Mouse (Mus musculus) MEL-GATA-1-ER (cell line): ENCODE measurements around the gene Fam189a1.
A peak's percentile ranks its signal among the peaks of the same experiment; 100 is the strongest.

Experiments
- DNase-seq: peaks from one replicate; pipeline ENCODE4 v3.0.0-alpha.2; 2012; ENCODE audit warnings: low read depth; ENCODE audit errors: extremely low read depth

Fam189a1 gene

DNA sequence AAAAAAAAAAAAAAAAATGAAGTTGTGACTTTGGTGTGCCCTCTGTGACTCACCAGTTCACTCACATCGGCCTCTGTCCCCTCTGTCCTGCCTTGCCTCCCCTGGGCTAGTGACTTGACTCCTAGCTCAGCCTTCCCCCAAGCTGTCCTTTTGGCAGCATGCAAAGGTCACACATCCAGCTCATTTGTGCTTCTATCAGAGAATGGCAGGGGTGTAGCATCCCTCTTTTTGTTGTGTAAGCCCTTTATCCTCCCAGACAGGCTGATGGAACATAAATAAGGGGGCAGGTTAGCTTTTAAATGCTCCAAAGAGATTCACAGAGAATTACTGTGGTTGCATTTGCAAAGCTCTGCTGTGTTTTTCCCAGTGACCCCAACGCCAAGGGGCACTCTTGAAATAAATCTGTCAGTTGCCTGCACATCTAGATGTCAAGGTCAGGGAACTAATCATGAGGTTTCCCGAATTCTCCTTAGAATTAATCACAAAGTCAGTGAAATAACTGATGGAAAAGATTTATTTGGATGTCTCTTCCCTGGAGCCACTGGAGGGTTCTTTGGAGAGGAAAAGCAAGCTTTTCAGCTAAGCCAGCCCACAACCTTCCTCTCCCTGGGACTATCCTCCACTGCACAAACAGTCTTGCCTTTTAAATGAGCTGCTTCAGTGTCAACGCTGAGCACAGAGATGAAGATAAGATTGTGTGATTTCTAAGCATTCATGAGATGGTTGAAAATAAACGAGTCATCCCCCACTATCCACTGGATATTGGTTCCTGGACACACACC lies 326.0 kb downstream of the Fam189a1 start:
- no peak for DNase-seq

DNA sequence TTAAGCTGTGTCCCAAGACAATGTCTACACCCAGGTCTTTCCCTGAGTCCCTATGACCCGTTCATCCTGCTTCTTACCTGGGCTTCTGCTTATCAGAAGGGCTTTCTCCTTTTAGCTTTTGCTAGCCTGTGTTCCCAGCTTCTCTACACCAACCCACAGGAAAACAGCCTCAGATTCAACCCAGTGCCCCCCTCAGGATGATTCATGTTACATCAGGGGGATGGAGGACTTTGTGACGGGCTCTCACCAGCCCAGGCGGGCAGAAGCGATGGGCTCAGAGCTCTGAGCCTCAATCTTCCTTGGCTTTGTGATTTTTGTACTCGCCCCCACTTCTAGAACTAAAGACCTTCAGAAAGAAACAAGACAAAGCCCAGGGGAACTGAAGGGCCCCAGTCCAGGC lies 335.3 kb downstream of the Fam189a1 start:
- no peak for DNase-seq

DNA sequence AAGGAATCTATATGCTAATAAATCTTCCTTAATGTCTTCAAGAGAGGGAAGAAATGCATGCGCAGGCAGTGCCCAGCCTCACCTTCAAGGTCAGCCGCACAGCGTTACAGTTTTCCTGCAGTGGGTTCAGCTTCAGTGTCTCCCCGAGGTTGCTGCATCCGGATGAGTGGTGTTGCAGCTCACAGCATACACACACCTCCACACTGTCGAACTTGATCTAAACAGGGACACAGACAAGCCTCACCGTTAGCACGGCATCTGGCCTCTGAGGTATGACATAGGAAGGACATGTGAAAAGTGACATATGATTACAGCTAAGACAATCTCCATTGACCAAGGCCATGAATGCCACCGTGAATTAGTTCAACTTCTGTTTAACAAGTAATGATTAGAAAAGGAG lies 336.7 kb downstream of the Fam189a1 start:
- DNase-seq, result no peak

DNA sequence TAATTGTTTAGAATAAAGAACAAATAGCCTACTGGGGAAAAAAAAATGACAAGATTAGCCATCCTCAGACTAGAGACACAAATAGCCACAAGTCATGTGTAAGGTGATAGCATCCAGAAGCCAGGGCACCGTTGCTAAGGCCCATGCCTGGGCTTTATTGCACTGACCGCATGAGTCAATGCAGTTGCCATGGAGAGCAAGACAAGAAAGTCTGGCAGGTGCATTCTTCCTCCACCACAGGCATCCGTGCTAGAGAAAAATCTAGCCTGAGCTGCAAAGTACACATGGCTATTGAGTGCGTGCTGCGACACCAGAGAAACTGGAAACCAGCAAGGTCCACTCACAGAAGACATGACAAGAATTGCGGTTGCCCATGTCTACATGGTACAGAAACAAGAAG lies 347.5 kb downstream of the Fam189a1 start:
- DNase-seq, result no peak

DNA sequence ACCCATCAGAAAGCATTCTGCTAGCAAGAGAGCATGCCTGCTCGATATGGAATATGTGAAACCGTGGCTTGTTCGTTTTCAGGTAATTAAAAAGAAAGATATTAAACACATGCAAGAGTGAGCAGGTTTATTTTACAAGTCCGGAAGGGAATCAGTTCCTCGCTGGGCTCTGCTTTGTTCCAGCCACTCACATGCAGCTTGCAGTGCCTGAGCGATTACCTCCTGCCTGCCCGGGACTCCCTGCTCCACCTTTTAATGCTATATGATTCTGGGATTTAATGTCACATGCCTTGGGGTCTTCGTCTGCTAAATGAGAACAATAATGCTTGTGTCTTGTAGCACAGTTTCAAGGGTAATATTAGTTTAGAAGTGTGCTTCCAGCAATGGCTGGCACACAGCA lies 351.3 kb downstream of the Fam189a1 start:
- no peak for DNase-seq

DNA sequence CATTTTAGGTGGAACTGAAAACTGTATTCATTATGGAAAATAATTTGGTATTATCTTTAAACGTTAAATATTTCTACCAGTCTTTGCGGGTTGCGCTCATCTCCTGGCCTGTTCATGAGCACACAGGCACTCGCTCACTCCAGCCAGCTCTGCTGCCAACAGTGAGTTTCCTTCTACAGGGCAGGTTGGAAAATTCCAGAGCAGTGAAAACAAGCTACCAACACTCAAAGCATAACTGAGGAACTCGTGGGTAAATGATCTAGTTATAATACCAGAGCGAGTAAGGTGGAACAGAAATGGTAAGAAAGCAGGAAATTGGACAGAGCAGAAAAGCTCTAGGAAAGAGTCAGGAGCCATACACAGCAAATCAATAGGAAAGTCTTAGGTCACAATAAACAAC lies 360.8 kb downstream of the Fam189a1 start:
- no peak for DNase-seq

DNA sequence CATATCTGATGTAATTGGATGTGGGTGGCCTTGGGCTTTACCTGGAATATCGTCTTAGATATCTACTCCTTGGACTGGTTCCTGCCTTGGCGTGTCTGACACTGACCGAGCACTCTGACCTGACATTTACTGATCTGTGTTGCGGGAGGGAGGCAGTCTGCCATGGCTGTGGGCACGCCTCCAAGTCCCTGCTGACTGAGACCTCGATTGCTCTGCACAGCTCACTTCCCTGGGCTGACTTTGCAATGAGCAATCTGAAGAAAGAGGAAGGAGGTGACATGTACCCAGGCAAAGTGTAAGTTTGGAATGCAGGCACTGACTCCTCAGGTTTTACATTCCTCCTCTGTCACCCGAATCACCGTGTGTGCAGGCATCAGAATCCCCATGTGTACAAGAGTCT lies 364.3 kb downstream of the Fam189a1 start:
- peak; percentile 6 for DNase-seq

DNA sequence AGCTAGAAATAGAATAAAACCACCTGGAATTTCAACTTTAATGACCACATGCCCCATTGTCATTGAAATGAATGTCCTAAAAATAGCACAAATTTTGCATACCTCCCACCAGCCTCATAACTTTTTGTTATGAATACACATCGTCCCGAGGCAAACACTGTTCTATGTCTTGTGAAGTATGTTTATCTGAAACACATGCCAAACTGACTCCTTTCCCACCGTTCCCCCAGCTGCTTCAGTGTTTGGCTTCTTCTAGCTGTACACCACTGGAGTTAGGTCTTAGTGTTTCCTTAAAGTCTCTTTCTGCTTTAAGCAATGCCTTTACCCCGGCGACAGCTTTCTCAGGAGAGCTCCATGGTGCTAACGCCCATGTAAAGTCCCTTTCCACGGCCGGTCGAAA lies 365.2 kb downstream of the Fam189a1 start:
- no peak for DNase-seq

DNA sequence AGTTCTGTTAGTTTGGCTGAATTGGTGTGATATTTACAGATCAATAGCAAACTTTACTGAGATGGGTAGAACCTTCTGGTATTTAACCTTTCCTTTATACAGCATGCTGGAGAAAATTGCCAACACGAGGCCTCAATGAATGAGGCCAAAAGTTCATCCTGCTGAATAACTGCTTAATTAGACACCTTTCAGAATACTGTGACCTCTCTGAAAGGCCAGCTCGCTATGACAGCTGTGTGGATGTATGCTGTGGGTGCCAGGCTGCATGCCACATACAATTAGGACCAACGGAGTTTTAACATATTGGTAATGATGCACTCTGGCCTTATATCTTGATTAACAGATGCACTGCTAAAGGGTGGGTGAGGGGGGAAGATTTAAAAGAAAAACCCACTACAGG lies 371.3 kb downstream of the Fam189a1 start:
- DNase-seq, result no peak

DNA sequence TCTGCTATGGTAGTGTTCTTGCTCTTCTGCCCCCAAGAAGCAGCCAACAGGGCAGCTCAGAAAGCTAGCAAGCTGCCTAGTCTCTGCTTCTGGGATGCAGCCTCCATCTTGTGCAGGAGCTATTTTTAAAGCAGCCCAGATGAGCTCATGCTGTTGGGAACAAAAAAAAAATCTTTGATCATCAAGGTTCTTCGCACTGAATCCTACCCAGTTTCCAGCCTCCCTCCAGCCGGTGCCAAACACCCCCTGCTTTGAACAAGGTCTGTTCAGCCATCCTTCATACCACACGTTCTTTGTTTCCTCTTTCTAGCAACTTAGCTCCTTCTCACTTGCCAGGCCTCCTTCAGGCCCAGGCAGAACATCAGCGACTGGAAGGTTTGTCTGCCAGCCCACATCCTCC lies 376.9 kb downstream of the Fam189a1 start:
- DNase-seq, result no peak

DNA sequence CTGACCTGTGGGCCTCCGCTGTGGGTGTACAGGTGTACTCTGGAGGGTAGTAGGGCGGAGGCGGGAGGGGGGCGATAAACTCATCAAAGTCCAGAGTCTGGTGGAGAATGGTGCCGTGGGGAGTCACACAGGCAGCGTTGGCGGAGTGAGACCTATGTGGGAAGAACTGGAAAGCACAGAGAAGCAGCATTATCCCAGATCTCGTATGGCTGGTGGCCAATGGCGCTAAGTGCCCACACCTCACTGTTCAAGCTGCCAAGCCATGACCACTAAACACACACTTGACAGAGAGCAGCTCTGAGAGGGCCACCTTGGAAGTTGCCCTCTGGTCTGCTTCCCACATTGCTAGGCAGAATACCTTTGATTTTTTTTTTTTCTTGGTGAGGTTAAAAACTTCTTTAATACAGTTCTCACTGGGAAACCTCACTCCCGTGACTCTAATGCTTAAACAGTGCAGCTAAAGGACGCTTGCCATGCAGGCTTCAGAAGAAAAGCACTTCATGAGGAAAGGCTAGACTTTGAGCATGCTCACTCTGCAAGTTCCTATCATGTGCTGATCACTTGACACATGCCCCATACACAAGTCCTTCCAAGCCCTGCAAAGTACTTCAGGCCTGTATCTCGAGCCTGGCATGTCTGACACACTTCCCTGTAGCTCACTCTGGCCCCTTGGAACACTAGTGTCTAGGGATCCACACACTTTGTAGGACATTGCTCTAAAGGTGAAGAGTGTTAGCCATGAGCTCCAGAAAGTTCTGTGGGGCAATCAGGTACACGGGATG lies 379.5 kb downstream of the Fam189a1 start:
- no peak for DNase-seq

DNA sequence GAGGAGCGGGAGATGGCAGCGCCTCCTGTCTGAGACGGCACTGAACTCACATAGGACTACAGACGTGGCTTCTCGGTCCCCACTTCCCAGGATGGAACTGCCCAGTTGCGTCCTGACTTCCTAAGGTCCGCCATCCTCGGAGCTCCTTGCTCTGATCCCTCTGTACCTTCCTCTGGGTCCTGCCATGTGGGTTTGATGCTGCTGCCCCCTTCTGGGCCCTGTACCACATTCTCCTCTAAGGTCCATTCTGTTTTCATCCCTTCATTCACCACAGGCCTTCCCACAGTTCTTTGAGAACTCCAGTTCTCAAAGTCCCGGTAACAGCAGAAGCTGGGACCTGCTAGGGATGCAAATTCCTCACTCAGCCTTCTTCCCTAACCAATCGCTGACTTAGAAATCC lies 382.9 kb downstream of the Fam189a1 start:
- no peak for DNase-seq

DNA sequence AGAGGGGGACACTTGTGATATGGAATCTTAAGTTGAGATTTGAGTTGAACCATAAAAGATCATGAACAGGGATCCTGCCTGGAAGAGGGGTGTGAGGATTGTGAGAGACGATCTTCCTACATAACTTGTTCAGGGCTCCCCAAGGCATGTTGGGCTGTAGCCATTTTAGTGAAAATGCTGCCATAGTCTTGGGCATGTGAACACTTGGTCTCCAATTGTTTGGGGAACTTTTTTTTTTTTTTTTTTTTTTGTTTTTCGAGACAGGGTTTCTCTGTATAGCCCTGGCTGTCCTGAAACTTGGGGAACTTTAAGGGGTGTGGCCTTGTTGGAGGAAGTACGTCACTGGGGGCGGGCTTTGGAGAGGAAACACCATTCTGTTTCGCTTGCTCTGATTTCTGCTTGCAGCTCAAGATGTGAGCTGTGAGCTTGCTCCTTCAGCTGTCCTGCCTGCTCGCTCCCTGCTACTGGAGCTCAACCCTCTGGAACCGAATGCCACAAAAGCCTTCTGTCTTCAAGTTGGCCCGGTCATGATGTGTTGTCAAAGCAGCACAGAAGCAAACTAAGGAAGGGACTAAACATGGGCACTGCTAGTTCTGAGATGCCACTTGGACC lies 385.5 kb downstream of the Fam189a1 start:
- no peak for DNase-seq

DNA sequence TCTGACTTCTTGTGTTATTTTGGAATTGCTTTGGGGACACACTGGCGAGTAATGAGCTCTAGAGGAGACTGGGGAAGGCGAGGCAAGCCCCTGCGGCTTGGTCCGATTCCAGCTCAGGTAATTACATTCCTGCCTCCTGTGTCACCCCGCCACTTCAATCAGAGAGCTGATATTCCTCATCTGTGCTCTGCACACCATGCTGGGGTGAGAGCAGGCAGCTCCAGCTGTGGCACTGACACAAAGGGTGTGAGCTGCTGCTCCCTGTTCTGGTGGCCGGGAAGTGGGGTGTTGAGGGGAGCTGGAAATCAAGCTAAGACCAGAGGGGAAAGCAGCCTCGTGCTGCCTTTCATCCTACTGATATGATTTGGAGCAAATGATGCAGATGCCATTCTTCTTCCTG lies 386.6 kb downstream of the Fam189a1 start:
- no peak for DNase-seq

DNA sequence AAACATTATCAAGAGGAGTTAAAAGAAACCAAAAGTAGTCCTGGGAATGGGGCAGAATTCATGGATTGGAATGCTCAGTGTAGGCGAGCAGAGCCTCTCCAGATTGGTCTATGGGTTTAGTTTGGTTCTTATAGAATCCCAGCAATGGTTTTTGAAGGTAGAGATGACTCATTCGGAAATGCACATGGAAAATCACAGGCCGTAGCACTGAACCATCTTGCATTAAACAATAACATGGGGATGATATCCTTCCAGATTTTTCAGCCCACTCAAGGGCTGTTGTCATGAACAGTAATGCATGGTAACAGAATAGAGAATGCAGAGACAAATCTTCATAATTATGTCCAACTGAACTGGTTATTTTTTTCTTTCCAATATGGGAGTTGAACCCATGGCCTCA lies 390.8 kb downstream of the Fam189a1 start:
- DNase-seq, result no peak

DNA sequence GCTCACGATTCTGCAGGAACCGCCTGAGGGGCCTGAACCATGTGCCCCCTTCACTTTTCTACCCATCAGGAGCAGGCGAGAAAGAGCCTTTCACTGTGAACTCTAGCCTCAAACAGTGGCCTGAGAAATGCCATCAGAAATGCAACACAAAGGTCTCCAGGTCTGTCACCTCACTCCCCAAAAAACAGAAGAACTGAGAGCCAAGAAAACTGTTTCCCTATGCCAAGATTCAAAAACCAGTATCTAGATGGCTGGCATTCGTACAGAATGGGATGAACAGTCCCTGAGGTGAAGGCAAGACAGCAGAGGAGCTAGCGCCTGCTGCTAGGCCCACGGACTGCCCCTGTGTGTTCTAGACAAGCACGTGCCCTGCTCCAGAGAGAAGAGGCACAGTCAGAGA lies 401.2 kb downstream of the Fam189a1 start:
- no peak for DNase-seq

DNA sequence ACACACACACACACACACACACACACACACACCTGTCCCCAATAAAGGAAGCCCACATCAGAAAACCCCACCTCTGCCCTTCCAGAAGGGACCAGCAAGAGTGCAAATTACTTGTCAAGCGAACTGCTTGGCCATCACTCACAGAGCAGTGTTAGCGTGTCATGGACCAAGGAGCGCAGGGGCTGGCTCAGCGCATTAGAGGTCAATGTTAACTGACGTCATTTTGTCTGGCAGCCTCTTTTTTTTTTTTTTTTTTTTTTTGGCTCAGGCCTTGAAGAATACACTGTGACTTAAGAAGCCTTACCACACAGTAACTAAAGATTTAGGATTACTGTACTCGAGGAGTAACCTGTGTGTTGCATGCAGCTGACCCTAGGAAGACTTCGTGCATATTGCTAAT lies 402.2 kb downstream of the Fam189a1 start:
- DNase-seq, result no peak

DNA sequence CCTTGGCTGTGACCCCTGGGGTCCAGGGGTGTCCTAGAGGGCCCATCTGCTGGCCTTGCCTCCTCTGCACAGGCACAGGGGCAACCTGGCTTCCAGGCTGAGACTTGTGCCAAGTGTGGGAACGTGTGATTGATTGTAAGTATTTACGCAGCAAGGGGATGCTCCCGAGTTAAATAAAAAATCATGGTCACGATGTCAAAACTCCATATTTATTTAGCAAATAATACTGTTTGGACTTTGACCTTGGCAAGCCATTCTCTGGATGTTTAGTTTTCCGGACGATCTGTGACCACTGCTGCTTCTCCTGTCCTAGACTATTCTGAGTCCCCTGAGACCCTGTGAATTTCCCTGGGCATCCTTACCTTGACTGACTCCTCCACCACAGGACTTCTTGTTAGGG lies 402.7 kb downstream of the Fam189a1 start:
- no peak for DNase-seq

DNA sequence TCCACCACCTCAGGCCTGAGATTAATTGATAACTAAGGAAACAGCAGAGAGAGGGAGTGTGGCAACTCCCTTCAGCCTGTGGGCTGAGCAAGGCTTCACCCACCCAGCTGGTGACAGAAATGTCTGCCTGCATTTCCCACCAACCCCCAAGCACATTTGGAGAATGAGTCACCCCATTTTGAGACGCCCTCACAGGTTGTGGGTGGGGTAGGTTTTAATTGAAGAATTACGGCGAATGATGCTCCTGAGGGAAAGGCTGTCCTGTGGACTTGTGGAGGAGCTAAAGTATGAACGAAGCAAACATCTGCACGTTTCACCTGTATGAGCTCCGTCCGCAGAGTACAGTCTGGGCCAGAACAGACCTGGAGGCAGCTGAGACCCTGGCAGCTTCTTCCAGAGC lies 404.2 kb downstream of the Fam189a1 start:
- no peak for DNase-seq

DNA sequence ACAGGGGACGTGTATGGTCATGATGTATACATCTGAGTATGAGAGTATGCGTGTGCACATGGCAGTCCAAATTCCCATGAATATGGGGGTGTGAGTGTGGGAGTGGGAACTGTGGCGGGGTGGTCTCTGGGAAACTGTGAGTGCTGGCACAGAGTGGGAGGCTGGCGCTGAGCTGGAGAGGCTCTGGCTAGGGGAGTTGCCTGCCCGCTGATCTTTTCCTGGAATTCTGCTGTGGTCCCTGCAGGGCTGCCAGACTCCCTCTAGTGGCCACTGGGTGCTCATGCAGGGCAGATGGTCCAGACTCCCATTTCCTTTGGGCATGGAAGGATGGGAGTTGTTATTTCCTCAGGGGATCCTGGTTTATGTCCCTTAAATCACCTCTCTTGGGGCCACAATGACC lies 404.9 kb downstream of the Fam189a1 start:
- DNase-seq, result no peak

DNA sequence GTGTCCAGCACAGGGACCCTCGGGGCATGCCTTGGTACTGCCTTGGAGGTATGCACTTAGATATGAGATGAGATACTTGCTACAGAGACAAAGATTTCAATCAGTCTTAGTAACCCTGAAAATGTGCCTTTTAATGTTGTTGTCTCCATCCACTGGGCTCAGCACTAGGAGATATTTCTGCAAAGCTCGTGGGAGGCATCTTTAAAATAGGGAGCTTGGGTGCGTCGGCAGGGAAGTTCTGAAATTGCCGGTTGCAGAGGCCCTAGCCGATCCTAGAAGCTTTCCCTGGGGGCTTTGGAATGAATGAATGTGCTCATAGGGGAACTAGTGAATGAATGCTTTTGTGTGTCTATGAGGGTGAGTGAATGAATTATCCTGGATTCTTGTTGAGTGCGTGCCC lies 412.8 kb downstream of the Fam189a1 start:
- DNase-seq, result no peak
